Mouse (Mus musculus): ENCODE results near the gene Larp4.
A peak's percentile ranks its signal among the peaks of the same experiment; 100 is the strongest.
"Not testable (repeated sequence)": the region's sequence is repeated elsewhere in the genome, so short reads cannot be mapped to it uniquely, and the experiment has no call there.

Larp4 gene

DNA sequence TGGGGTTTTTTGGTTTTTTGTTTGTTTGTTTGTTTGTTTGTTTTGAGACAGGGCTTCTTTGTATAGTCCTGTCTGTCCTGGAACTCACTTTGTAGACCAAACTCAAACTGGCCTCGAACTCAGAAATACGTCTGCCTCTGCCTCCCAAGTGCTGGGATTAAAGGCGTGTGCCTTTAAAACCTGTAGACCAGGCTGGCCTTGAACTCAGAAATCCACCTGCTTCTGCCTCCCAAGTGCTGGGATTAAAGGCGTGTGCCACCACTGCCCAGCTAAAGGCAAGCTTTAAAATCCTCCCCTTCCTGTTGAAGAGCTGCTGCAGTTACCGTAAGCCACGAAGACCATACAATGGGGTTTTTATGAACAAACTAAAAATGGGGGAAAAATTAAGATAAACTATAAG, at the start of gene Larp4:
Larp4 (plus strand) TSS at position 301 of the 400 bp plus-strand sequence.
- not testable (repeated sequence) for DNase-seq (ENCODE audit: low read depth)

- DNase-seq (ENCODE audit: low read depth): no peak
Measured at GRCm38 (mm10) chr15:99931231-99931630, 38.6 kb upstream of the Larp4 start.

- no peak for DNase-seq (ENCODE audit: low read depth)
Measured at GRCm38 (mm10) chr15:99934501-99934900, 35.4 kb upstream of the Larp4 start.

- no peak for DNase-seq (ENCODE audit: low read depth)
Measured at GRCm38 (mm10) chr15:99936659-99937058, 33.2 kb upstream of the Larp4 start.

DNA sequence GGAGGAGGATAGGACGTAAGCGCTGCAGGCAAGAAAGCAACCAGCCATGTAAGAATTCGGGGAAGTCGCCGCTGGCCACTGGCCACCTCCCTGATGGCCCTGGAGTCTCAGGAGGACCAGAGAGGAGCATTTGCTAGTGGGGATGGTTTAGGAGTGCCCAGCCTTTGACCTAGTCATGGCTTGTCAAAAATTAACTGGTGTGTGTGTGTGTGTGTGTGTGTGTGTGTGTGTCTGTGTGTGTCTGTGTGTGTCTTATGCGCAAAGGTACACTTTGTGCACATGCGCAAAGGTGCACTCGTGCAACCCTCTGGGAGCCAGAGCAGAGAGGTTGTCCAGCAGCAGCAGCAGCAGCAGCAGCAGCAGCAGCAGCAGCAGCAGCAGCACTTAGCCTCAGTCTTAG, 32.0 kb upstream of the Larp4 start:
- no peak for DNase-seq (ENCODE audit: low read depth)

DNA sequence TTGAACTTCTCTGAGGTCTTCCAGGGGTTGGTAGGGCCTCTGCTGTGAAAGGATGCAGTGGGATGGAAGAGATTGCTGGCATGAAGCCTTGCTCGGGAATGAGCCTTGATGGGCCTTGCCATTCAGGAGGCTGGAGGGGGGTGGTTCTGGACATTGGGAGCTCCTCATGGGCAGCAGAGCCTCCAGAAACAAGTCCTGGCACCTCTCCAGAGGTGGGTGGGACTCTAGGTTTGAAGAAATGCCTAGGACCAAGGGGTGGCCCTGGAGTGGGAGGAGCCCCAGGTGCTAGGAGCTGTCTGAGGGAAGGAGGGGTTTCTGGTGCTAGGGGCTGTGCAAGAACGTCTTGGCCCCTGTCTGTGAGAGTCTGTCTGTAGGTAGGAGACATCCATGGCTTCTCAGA, 29.4 kb upstream of the Larp4 start:
- no peak for DNase-seq (ENCODE audit: low read depth)

DNA sequence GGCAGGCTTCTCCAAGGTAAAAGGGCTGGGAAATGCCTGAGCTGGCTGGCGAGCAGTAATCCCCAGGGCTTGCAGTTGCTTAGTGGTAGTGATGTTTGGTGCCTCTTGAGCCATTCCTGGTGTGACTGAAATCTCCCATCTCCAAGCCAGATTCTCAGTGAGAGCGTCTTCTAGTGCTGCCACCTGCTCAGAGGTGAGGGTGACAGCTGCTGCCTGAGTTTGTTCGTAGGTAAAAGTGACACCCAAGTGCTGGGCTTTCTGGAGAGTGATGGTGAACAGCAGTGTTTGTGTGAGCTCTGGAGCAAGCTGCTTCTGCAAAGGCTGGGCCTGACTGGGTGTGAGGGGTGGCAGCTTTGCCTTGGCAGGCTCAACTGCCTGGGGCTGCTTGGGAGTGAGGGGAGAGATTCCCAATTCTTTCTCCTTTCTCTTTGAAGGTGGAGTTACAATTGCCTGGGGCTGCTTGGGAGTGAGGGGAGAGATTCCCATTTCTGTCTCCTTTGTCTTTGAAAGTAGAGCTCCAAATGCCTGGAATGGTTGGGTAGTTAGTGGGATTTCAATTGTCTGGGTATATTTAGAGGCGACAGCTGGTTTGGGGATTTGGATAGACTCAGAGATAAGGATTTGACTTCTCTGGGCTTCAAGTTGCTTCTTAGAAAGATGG, 28.8 kb upstream of the Larp4 start:
- no peak for DNase-seq (ENCODE audit: low read depth)

- no peak for DNase-seq (ENCODE audit: low read depth)
Measured at GRCm38 (mm10) chr15:99955324-99955723, 14.5 kb upstream of the Larp4 start.

DNA sequence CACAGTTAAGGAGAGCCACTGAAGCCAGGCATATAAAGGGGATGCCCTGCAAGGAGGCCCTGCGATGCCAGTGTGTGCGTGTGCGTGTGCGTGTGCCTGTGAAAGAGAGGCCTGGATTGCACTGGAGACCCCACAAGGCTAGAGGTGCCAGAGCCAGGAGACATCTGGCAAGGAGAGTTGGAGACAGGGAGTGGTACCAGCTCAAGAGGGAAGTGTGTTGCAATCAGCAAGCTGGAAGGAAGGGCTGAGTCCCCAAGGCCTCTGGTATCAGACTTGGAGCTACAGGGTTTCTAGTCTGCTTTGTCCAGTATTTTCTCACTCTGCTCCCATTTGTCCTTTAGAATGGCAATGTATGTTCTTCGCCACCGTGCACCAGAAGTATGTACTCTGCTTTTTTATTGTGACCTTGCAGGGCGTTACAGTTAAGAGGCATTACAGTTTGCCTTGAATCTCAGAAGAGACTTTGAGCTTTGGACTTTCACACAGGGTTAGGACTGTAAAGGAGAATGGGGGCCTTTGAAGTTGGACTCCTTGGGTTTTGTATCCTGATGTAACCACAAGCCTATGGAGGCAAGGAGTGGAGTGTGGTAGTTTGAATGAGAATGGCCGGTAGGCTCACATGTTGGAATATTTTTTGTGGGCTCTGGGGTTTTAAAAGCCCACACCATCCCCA, 4.6 kb upstream of the Larp4 start:
- DNase-seq (ENCODE audit: low read depth): no peak

GRCm38 (mm10) chr15:99966961-99967360, 2.9 kb upstream of the Larp4 start, which contains the start of gene Fam186a:
Gene Fam186a (minus strand): TSS chr15:99967061.
- no peak for DNase-seq (ENCODE audit: low read depth)

DNA sequence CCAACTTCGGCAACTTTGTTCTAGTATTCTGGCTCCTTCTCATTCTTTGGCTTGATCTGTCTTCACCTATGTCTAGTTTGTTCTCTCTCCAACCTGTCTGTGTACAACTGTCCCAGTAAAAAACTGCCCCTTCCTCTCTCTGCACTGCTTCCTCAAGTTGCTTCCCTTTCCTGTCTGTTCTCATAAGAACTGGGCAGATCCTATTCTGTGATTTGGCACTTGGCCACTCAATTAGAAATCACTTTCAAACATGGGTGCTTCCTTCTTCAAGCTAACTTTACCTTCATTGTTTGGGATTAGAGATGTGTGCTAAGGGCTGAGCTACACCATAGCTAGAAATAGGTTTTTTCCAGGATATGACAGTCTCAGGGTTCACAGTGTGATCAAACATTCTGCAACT, 741 bp downstream of the Larp4 start:
- DNase-seq (ENCODE audit: low read depth): no peak

DNA sequence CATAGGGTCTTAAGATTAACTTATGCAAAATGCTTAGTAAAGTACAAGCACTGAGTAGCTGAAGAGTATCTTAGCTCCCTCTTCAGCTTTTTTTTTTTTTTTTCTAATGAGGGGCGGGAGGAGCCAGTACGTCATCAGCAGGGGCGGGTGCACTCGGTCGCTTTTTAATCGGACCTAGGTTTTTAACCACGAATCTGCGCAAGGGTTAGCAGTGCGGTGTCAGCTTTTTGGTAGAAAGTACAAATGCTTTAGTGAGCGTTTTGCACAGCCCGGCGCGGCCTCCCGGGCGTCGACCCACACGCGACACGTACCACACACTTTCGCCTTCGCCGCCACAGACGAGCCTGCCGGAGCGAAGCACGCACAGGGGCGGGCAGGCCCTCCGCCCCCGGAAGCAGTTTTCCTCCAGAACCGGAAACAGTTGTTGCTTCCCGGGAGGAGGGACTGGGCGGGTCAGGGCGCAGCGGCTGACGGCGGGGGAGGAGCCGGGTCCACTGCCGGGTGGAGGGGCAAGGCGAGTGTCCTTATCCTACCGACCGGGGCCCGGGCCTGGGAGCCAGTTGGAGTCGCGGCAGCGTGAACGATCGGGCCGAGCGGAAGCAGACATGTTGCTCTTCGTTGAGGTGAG, 2.6 kb downstream of the Larp4 start:
- DNase-seq (ENCODE audit: low read depth): peak; percentile 88

DNA sequence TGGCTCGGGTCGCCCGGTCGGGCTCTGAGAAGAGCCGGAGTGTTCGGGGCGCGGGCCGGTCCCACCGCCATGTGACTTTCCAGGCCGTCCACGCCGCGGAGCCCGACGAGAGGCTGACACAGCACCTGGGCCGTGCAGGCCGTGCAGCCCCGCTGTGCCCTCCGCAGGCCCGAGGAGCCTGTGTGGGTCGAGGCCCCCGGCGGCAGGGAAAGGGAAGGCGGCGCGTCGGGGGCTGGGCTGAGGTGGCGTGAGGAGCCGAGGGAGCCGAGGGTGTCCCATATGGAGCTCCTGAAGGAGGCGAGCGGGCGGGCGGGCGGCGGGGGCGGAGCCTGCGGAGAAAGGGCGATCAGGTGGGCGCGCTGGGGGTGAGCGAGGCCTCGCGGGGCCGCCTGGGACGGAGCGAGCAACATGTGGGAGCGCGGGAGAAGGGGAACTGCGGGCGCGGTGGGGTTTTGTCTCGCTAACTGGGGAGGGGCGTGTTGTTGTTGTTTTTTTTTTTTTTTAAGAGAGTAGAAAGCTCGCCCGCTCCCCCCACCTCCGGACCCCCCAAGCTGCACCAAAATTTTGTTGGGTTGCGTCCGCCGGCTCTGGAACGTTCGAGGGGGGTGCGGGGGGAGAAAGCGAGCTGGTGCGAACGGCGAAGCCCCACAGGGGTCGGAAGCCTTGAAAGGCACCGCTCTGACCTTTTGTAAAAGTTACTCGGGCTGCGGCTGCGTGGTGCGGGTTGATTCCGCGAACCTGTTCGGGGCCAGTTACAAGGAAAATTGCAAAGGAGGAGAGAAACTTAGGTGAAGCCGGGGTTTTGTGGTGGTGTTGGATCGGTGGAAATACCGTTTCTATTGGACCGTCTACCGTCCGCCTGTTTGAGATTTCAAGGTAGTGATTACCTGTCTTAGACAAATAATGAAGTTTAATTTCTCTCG, 3.4 kb downstream of the Larp4 start:
- DNase-seq (ENCODE audit: low read depth): peak; percentile 51

DNA sequence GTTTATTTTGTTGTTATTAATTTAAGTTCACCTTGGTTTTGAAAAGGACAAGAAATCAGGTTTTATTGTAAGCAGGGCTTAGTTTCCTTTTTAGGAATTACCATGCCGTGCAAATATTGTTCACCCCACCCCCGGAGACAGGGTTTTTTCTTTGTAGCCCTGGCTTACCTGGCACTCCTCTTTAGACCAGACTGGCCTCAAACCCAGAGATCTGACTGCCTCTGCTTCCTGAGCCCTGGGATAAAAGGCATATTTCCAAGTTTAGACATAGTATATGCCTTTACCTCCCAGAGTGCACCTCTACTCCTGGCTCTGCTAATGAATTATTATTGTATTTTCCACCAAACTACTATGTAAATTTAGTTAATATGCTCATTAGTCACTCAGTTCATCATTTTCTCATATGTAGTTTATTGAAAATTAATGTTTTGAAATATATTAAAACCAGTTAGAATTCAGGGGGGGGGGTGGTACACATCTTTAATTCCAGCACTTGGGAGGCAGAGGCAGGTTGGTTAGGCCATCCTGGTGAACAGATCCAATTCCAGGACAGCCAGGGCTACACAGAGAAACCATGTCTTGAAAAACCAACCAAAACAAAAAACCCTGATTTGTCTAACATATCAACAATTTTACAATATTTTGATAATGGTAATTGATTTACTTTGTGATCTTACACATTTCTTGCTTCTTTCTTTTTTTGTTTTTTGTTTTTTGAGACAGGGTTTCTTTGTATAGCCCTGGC, 4.8 kb downstream of the Larp4 start:
- DNase-seq (ENCODE audit: low read depth): no peak

- DNase-seq (ENCODE audit: low read depth): not testable (repeated sequence)
Measured at GRCm38 (mm10) chr15:99976121-99976520, 6.3 kb downstream of the Larp4 start.

GRCm38 (mm10) chr15:99979266-99979665, 9.4 kb downstream of the Larp4 start:
- DNase-seq (ENCODE audit: low read depth): no peak

GRCm38 (mm10) chr15:99979715-99980114, 9.8 kb downstream of the Larp4 start:
- DNase-seq (ENCODE audit: low read depth): no peak

DNA sequence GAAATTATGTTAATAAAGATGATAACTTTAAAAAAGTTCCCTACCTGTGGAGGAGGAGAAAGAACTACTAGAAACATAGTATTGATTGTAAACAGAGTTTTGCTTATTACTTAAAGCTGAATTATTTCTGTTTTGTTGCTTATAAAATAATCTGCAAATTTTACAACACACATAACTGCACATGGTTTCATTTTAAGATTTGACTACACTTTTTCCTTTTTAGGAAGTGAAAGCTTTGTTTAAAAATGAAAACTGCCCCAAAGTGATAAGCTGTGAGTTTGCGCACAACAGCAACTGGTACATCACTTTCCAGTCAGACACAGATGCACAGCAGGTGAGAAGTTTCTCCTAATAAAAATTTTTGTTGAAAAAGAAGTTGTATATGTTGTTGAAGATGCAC, 23.2 kb downstream of the Larp4 start:
- DNase-seq (ENCODE audit: low read depth): no peak

- no peak for DNase-seq (ENCODE audit: low read depth)
Measured at GRCm38 (mm10) chr15:99997114-99997804, 27.4 kb downstream of the Larp4 start.

GRCm38 (mm10) chr15:99999390-99999789, 29.5 kb downstream of the Larp4 start:
- DNase-seq (ENCODE audit: low read depth): no peak
